Mouse (Mus musculus): Measurements from ENCODE around the gene Kl. TPM values are rescaled to one million over a fixed set of nuclear protein-coding genes. Genes with fewer than 3 reads are reported as not detected.

The Kl gene
- polyA plus RNA-seq, 1 experiment from 2014 or later: 0.43 TPM

DNA sequence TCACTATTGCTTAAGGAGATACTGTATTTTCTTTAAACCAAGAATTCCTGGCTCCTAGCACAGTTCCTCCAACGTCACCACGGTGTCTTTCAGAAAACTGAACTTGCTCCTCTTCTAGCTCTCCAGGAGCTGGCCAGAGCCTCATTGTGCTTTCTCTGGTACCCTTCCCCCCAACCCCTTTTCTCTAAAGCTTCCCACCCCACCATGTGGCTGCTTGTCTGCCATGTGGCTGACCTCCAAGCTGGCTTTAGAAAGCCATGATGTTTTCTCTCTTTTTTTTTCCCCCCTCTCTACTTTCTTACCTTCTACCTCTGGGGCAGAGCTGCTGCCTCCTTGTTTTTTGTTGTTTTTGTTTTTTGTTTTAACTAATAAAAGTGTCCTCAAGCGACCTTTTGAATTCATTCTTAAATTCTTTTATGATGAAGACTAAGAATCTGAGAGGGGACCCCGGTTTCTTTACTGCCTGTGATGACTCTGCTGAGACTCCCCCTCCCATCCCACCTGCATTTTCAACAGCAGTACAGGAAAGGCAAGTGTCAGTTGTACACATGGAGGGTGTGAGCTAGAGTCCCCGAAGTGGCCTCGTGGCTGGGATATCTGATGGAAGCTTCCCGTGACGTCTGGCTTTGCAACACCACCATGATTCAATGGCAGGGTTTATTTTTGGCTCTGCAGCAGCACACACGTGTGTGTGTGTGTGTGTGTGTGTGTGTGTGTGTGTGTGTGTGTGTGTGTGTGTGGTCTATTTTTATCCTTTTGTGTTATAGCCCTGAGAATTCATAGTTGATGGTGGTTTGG lies 82.5 kb downstream of the Kl start:
- H3K9ac ChIP-seq: no peak overlapping the region
- no peak overlapping the region for H3K4me2 ChIP-seq
- no peak overlapping the region for H3K27ac ChIP-seq (replicated peaks)
- H3K36me3 ChIP-seq: peaks cover 19% of the 10 kb centered on the region
- peaks cover 6% of the 10 kb centered on the region; the same call in 1 of the 2 replicates for H3K9me3 ChIP-seq
- no peak overlapping the region for H3K4me3 ChIP-seq
- H3K4me1 ChIP-seq: peaks cover 16% of the 10 kb centered on the region
- no peaks in the 10 kb centered on the region for H3K27me3 ChIP-seq (replicated peaks)
- no peak for ATAC-seq (ENCODE audit: extremely low read depth, insufficient number of reproducible peaks, low FRiP score, low TSS enrichment)
- 36% methylated on average over 9 of the region's 9 CpGs for WGBS

DNA sequence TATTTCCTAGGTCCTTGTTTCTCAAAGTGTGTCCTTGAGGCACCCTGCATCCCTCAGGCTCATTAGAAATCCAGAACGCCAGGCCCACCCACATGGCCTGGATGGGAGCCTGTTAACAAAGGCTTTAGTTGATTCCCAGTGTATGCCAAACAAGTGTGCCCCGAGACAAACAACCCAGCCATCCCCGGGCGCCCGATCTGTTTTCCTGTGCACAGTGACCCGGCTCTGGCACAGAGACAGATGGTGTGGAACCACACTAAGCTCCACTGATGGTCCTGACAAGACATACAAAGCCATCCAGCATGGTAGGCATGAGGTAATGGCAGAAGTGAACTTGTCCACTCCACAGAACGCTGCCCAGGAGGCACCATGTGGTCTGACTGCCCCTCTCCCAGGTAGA lies 85.5 kb downstream of the Kl start:
- Histone ChIP-seq H3K4me1 (peaks cover 11% of the 10 kb centered on the region), H3K9ac (no peak overlapping the region), H3K36me3 (peaks cover 43% of the 10 kb centered on the region), H3K9me3 (peaks cover 6% of the 10 kb centered on the region; the same call in 1 of the 2 replicates), H3K4me3 (no peak overlapping the region), H3K27me3 (replicated peaks) (no peaks in the 10 kb centered on the region), H3K27ac (replicated peaks) (no peak overlapping the region), H3K4me2 (no peak overlapping the region)
- ATAC-seq (ENCODE audit: extremely low read depth, insufficient number of reproducible peaks, low FRiP score, low TSS enrichment): no peak
- WGBS: 81% methylated on average over 7 of the region's 7 CpGs

DNA sequence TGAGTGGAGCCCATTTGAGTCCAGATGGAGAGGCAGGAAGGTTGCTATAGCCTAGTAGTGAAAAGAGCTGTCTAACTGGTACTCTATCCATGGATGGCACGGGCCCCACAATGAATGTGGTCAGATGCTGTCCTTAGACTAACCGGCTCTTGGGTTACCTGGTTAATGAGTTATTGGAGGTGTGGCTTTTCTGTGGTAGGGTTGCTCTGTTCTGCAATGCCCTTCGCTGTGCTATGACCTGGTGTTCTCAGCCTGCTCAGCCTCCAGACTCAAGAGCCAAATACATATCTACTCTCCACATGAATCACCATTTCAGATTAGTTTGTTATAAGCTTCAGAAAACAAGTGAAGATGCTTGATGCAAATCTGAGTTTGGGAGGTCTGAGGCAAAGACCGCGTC lies 90.5 kb downstream of the Kl start:
- no peaks in the 10 kb centered on the region for H3K9me3 ChIP-seq
- 90% methylated on average over 5 of the region's 5 CpGs for WGBS
- H3K27ac ChIP-seq (replicated peaks): no peak overlapping the region
- H3K4me1 ChIP-seq: peaks cover 6% of the 10 kb centered on the region
- H3K27me3 ChIP-seq (replicated peaks): no peaks in the 10 kb centered on the region
- H3K4me2 ChIP-seq: no peak overlapping the region
- H3K9ac ChIP-seq: no peak overlapping the region
- no peak for ATAC-seq (ENCODE audit: extremely low read depth, insufficient number of reproducible peaks, low FRiP score, low TSS enrichment)
- H3K4me3 ChIP-seq: no peak overlapping the region
- H3K36me3 ChIP-seq: peaks cover 64% of the 10 kb centered on the region
